Mouse (Mus musculus) intestine, embryonic 15.5 days (tissue): ENCODE data around the gene Scn2b. TPM values are rescaled to one million over a fixed set of nuclear protein-coding genes. Genes with fewer than 3 reads are reported as not detected.

Experiments used
- ATAC-seq: fragments of 200-750 bp; cut with Nextera tagmentation; 2 replicates; pipeline ENCODE4 v1.8.0; 2017; ENCODE audit warnings: moderate TSS enrichment, moderate library complexity
- H3K27ac ChIP-seq: fragments of 300-500 bp; sonication (generic); 2 replicates; pipeline ENCODE4 v1.5.1; 2015; ENCODE audit warnings: mild to moderate bottlenecking, inconsistent platforms
- H3K27me3 ChIP-seq: fragments of 300-500 bp; sonication (generic); replicated peaks from 2 replicates; pipeline ENCODE4 v1.6.1; 2015; ENCODE audit warnings: inconsistent platforms
- H3K36me3 ChIP-seq: fragments of 300-500 bp; sonication (generic); 2 replicates; pipeline ENCODE4 v1.6.1; 2015; ENCODE audit warnings: inconsistent platforms
- H3K4me1 ChIP-seq: fragments of 300-500 bp; sonication (generic); replicated peaks from 2 replicates; pipeline ENCODE4 v1.6.1; 2015; ENCODE audit warnings: inconsistent platforms
- H3K4me2 ChIP-seq: fragments of 300-500 bp; sonication (generic); replicated peaks from 2 replicates; pipeline ENCODE4 v1.6.1; 2015; ENCODE audit warnings: mild to moderate bottlenecking, inconsistent platforms
- H3K4me3 ChIP-seq: fragments of 300-500 bp; sonication (generic); replicated peaks from 2 replicates; pipeline ENCODE4 v1.5.1; 2015; ENCODE audit warnings: inconsistent platforms
- H3K9ac ChIP-seq: fragments of 300-500 bp; sonication (generic); 2 replicates; pipeline ENCODE4 v1.6.1; 2015; ENCODE audit warnings: inconsistent platforms
- H3K9me3 ChIP-seq: fragments of 300-500 bp; sonication (generic); 2 replicates; pipeline ENCODE4 v1.6.1; 2016; ENCODE audit warnings: inconsistent platforms
- WGBS: fragments of 180-500 bp; shearing (Covaris S2); methylation state at CpG from one replicate; pipeline ENCODE4 v1.1.7; 2015; 5-methylcytosine and 5-hydroxymethylcytosine counted together
- polyA plus RNA-seq: library from polyadenylated mRNA; unstranded; fragments of >200 nt; fragmentation: Nextera tagmentation; extraction: Ambion mirVana; gene quantifications from 2 replicates; pipeline ENCODE4 v1.2.1, GENCODE M21; 2015

The Scn2b gene
- polyA plus RNA-seq, 1 experiment from 2014 or later, result 2.7 TPM

DNA sequence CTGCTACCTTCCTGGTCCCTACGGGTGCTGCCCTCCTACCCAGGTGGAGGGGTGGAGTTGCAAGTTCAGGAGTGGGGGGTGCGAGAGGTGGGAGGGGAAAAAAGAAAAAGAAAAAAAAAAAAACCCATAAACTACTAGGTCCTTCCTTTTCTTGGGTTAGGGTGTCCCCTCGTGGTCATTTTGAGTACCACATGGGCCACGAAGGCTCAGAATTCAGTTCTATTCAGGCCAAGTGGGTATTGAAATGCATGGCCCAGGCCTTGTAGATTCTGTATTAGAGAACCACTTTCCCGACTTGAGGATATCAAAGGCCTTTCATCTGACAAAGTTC, 28.6 kb downstream of the Scn2b start:
- H3K4me3 ChIP-seq, result peak overlapping the region; percentile 31
- peak; percentile 65 for ATAC-seq
- no peak overlapping the region for H3K27ac ChIP-seq
- H3K4me2 ChIP-seq, result peak overlapping the region; percentile 82
- H3K4me1 ChIP-seq, result peaks cover 8% of the 10 kb centered on the region; the same call in 1 of the 2 replicates
- H3K36me3 ChIP-seq, result no peaks in the 10 kb centered on the region
- under 1% methylated on average over 5 of the region's 5 CpGs for WGBS
- peak overlapping the region; percentile 44 for H3K9ac ChIP-seq
- no peaks in the 10 kb centered on the region for H3K9me3 ChIP-seq
- peaks cover 72% of the 10 kb centered on the region for H3K27me3 ChIP-seq

GRCm38 (mm10) chr9:45150933-45151332, 33.4 kb downstream of the Scn2b start:
- 58% methylated on average over 1 of the region's 1 CpGs for WGBS
- H3K27me3 ChIP-seq, result peaks cover 38% of the 10 kb centered on the region
- H3K4me2 ChIP-seq, result no peak overlapping the region
- H3K4me1 ChIP-seq, result peaks cover 2% of the 10 kb centered on the region; the same call in 1 of the 2 replicates
- no peaks in the 10 kb centered on the region for H3K9me3 ChIP-seq
- no peak for ATAC-seq
- H3K27ac ChIP-seq, result no peak overlapping the region
- no peaks in the 10 kb centered on the region for H3K36me3 ChIP-seq
- no peak overlapping the region for H3K9ac ChIP-seq
- no peak overlapping the region for H3K4me3 ChIP-seq

DNA sequence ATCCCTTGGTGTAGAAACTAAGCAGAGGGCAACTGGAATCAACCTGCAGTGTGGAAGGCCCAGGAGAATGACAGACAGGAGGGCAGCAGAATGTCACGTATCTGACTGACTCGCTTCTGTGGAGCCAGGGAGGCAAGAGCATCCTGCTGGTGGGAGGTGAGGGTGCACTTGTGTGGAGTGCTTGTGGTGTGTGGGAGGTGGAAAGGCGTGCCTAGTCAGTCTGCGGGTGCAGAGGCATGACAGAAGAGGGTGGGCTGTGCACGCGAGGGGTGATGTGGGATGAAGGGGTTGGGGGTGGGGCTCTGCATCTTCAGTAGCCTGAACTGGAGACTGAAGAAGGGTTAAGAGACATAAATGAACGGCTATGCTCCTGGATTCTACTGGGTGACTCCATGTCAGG, 35.8 kb downstream of the Scn2b start:
- Histone ChIP-seq H3K4me2 (no peak overlapping the region), H3K4me3 (no peak overlapping the region), H3K9me3 (no peaks in the 10 kb centered on the region), H3K4me1 (no peaks in the 10 kb centered on the region), H3K36me3 (no peaks in the 10 kb centered on the region), H3K27ac (no peak overlapping the region), H3K9ac (no peak overlapping the region), H3K27me3 (peaks cover 21% of the 10 kb centered on the region)
- ATAC-seq, result no peak
- 68% methylated on average over 7 of the region's 7 CpGs for WGBS

DNA sequence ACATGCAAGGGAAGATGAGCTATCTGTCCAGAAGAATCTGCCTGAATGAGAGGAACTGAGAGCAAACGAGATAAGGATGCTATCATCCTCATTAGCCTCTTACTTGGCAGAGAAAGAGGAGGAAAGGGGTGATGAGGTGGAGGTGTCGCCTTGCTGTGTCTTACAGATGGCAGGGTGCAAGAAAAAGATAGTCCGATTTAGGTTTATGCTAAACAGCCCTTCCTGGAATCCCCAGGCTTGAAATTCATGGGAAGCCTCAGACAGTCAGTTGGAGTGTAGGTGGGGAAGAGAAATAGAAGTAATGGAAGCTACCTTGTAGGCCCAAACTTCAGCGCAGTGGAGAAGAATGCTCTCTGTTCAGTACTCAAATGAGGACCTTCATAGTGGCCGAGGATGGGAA, 50.3 kb downstream of the Scn2b start:
- WGBS, result 69% methylated on average over 5 of the region's 5 CpGs
- H3K4me2 ChIP-seq, result no peak overlapping the region
- no peak overlapping the region for H3K9ac ChIP-seq
- H3K4me1 ChIP-seq, result no peaks in the 10 kb centered on the region
- H3K27me3 ChIP-seq, result no peaks in the 10 kb centered on the region
- H3K4me3 ChIP-seq, result no peak overlapping the region
- H3K36me3 ChIP-seq, result no peaks in the 10 kb centered on the region
- no peak for ATAC-seq
- H3K27ac ChIP-seq, result no peak overlapping the region
- H3K9me3 ChIP-seq, result no peaks in the 10 kb centered on the region

- H3K36me3 ChIP-seq, result no peaks in the 10 kb centered on the region
- H3K4me1 ChIP-seq, result no peaks in the 10 kb centered on the region
- H3K4me2 ChIP-seq, result no peak overlapping the region
- no peaks in the 10 kb centered on the region for H3K27me3 ChIP-seq
- no peak for ATAC-seq
- H3K9me3 ChIP-seq, result no peaks in the 10 kb centered on the region
- WGBS, result 88% methylated on average over 5 of the region's 5 CpGs
- H3K27ac ChIP-seq, result no peak overlapping the region
- no peak overlapping the region for H3K9ac ChIP-seq
- no peak overlapping the region for H3K4me3 ChIP-seq
Measured at GRCm38 (mm10) chr9:45170150-45170549, 52.6 kb downstream of the Scn2b start.

- no peak for ATAC-seq
- H3K9ac ChIP-seq, result no peak overlapping the region
- 78% methylated on average over 1 of the region's 1 CpGs for WGBS
- no peaks in the 10 kb centered on the region for H3K4me1 ChIP-seq
- no peaks in the 10 kb centered on the region for H3K27me3 ChIP-seq
- H3K36me3 ChIP-seq, result no peaks in the 10 kb centered on the region
- H3K9me3 ChIP-seq, result no peaks in the 10 kb centered on the region
- no peak overlapping the region for H3K27ac ChIP-seq
- H3K4me3 ChIP-seq, result no peak overlapping the region
- H3K4me2 ChIP-seq, result no peak overlapping the region
Measured at GRCm38 (mm10) chr9:45171073-45171610, 53.6 kb downstream of the Scn2b start.

DNA sequence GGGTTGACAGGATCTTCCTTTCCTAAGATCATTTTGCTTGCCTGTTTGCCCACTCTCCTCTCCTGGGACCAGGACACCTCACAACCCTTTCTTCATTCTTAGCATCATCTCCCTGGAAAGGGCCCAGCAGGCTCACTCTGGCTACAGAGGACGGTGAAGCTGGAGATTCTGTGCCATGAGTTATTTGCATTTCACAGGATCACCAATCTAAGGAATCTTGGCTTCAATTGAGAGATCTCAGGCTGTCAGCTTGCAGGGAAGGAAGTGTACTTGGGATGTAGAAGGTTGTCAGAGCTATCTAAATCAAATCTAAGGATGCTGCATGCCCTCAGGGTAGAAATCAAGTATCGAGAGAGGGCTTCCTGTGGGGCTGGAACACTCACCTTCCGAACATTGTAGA, 55.9 kb downstream of the Scn2b start:
- H3K9me3 ChIP-seq, result no peaks in the 10 kb centered on the region
- H3K27me3 ChIP-seq, result no peaks in the 10 kb centered on the region
- H3K9ac ChIP-seq, result no peak overlapping the region
- ATAC-seq, result no peak
- no peaks in the 10 kb centered on the region for H3K36me3 ChIP-seq
- 61% methylated on average over 3 of the region's 3 CpGs for WGBS
- no peak overlapping the region for H3K4me3 ChIP-seq
- H3K4me1 ChIP-seq, result no peaks in the 10 kb centered on the region
- H3K27ac ChIP-seq, result no peak overlapping the region
- no peak overlapping the region for H3K4me2 ChIP-seq

DNA sequence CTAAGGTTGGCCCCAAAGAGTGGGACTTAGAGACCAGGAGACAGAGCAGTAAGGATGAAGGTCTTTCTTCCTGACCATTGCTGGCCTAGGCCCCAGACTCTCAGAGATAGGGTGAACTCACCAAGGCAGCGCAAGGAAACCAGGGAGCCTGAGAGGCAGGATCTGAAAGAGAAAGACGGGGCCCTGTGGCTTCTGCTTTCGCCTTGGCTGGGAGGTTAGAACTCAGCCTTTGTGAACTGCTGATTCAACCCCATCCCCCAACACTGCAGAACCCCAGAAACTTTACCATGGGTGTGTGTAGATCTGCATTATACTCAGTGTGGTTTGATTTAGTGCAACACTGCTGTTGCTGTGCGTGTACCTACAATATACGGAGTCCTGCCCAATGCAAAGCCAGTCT, 61.7 kb downstream of the Scn2b start:
- no peak overlapping the region for H3K9ac ChIP-seq
- H3K27me3 ChIP-seq, result no peaks in the 10 kb centered on the region
- H3K27ac ChIP-seq, result no peak overlapping the region
- 90% methylated on average over 5 of the region's 5 CpGs for WGBS
- H3K9me3 ChIP-seq, result no peaks in the 10 kb centered on the region
- H3K4me1 ChIP-seq, result no peaks in the 10 kb centered on the region; the same call in 1 of the 2 replicates
- no peaks in the 10 kb centered on the region for H3K36me3 ChIP-seq
- H3K4me2 ChIP-seq, result no peak overlapping the region
- no peak for ATAC-seq
- H3K4me3 ChIP-seq, result no peak overlapping the region

Other genes starting within 250 kb of the Scn2b start
- 11.5 and 13.1 TPM in 2 replicates for gene Kmt2a, start 236.5 kb upstream of the Scn2b start, polyA plus RNA-seq
- 920 and 926 TPM in 2 replicates for gene Atp5l, start 197.0 kb upstream of the Scn2b start, polyA plus RNA-seq
- gene Ube4a, start 152.2 kb upstream of the Scn2b start, polyA plus RNA-seq, result 24.2 and 24.6 TPM in 2 replicates
- 0.76 and 1.0 TPM in 2 replicates for gene Cd3g, start 137.4 kb upstream of the Scn2b start, polyA plus RNA-seq
- gene Cd3d, start 136.0 kb upstream of the Scn2b start, polyA plus RNA-seq, result not detected in 2 replicates
- gene Cd3e, start 108.2 kb upstream of the Scn2b start, polyA plus RNA-seq, result 1.4 and 1.8 TPM in 2 replicates
- 29.6 and 31.2 TPM in 2 replicates for gene Mpzl2, start 78.0 kb upstream of the Scn2b start, polyA plus RNA-seq
- gene Mpzl3, start 62.6 kb upstream of the Scn2b start, polyA plus RNA-seq, result 5.4 and 6.3 TPM in 2 replicates
- 74.9 and 80.6 TPM in 2 replicates for gene Jaml, start 38.6 kb upstream of the Scn2b start, polyA plus RNA-seq
- gene Scn4b, start 20.6 kb downstream of the Scn2b start, polyA plus RNA-seq, result 0.11 and 0.13 TPM in 2 replicates
- gene BC049352, start 64.2 kb downstream of the Scn2b start, polyA plus RNA-seq, result 0.43 TPM in 1 of 2 replicates, not detected in the other
- 29.1 and 33.6 TPM in 2 replicates for gene Tmprss4, start 86.3 kb downstream of the Scn2b start, polyA plus RNA-seq
- 1.4 TPM in 2 replicates for gene Il10ra, start 151.4 kb downstream of the Scn2b start, polyA plus RNA-seq
- 0.36 and 0.40 TPM in 2 replicates for gene Tmprss13, start 201.3 kb downstream of the Scn2b start, polyA plus RNA-seq